Mouse (Mus musculus) hindbrain, embryonic 16.5 days (tissue): ENCODE measurements around the gene Syt2. TPM values are rescaled to one million over a fixed set of nuclear protein-coding genes. Genes with fewer than 3 reads are reported as not detected.

Source experiments
- ATAC-seq: fragments of 200-750 bp; cut with Nextera tagmentation; 2 replicates; pipeline ENCODE4 v1.8.0; 2017; ENCODE audit warnings: moderate TSS enrichment, moderate library complexity
- H3K27ac ChIP-seq: fragments of 300-500 bp; sonication (generic); 2 replicates; pipeline ENCODE4 v1.5.1; 2014; ENCODE audit warnings: low read depth, mild to moderate bottlenecking, control low read depth, low read length, moderate library complexity
- H3K27me3 ChIP-seq: fragments of 300-500 bp; sonication (generic); replicated peaks from 2 replicates; pipeline ENCODE4 v1.6.1; 2014; ENCODE audit warnings: low read length; ENCODE audit not compliant: control insufficient read depth, insufficient read depth
- H3K36me3 ChIP-seq: fragments of 300-500 bp; sonication (generic); 2 replicates; pipeline ENCODE4 v1.6.1; 2014; ENCODE audit warnings: mild to moderate bottlenecking, low read length, moderate library complexity, mixed read lengths; ENCODE audit not compliant: control insufficient read depth, insufficient read depth
- H3K4me1 ChIP-seq: fragments of 300-500 bp; sonication (generic); 2 replicates; pipeline ENCODE4 v1.6.1; 2014; ENCODE audit warnings: low read depth, low read length; ENCODE audit not compliant: control insufficient read depth, insufficient read depth
- H3K4me2 ChIP-seq: fragments of 300-500 bp; sonication (generic); 2 replicates; pipeline ENCODE4 v1.6.1; 2014; ENCODE audit warnings: mild to moderate bottlenecking, low read length, control low read depth, moderate library complexity
- H3K4me3 ChIP-seq: fragments of 300-500 bp; sonication (generic); 2 replicates; pipeline ENCODE4 v1.5.1; 2014; ENCODE audit warnings: mild to moderate bottlenecking, low read length, control low read depth, moderate library complexity
- H3K9ac ChIP-seq: fragments of 300-500 bp; sonication (generic); 2 replicates; pipeline ENCODE4 v1.6.1; 2014; ENCODE audit warnings: low read depth, mild to moderate bottlenecking, control low read depth, low read length, moderate library complexity
- H3K9me3 ChIP-seq: fragments of 300-500 bp; sonication (generic); 2 replicates; pipeline ENCODE4 v1.6.1; 2014; ENCODE audit warnings: mild to moderate bottlenecking, low read length, moderate library complexity; ENCODE audit not compliant: control insufficient read depth
- WGBS: fragments of 180-500 bp; shearing (Covaris S2); extraction: QIAGEN DNeasy Blood & Tissue Kit; methylation state at CpG from one replicate; pipeline ENCODE4 v1.1.7; 2014; 5-methylcytosine and 5-hydroxymethylcytosine counted together
- polyA plus RNA-seq: library from polyadenylated mRNA; unstranded; fragments of >200 nt; fragmentation: Nextera tagmentation; extraction: Ambion mirVana; gene quantifications from 2 replicates; pipeline ENCODE4 v1.2.1, GENCODE M21; 2015

Gene Syt2
- polyA plus RNA-seq, 1 experiment from 2014 or later = 11.9 TPM

GRCm38 (mm10) chr1:134706549-134706948, 60.1 kb downstream of the Syt2 start:
- H3K4me2 ChIP-seq = no peak overlapping the region
- no peak overlapping the region for H3K9ac ChIP-seq
- no peak for ATAC-seq
- no peak overlapping the region for H3K4me3 ChIP-seq
- 65% methylated on average over 2 of the region's 2 CpGs for WGBS
- H3K4me1 ChIP-seq = peaks cover 20% of the 10 kb centered on the region
- H3K27me3 ChIP-seq = peaks cover 9% of the 10 kb centered on the region
- H3K36me3 ChIP-seq = no peaks in the 10 kb centered on the region
- no peak overlapping the region for H3K27ac ChIP-seq
- H3K9me3 ChIP-seq = no peaks in the 10 kb centered on the region

- 76% methylated on average over 3 of the region's 3 CpGs for WGBS
- ATAC-seq = no peak
Measured at GRCm38 (mm10) chr1:134707516-134707915, 61.0 kb downstream of the Syt2 start.

GRCm38 (mm10) chr1:134708274-134708673, 61.8 kb downstream of the Syt2 start:
- H3K27me3 ChIP-seq = peaks cover 9% of the 10 kb centered on the region
- WGBS = 13% methylated on average over 7 of the region's 8 CpGs
- H3K9ac ChIP-seq = peak overlapping the region; percentile 77
- H3K4me3 ChIP-seq = peak overlapping the region; percentile 63
- H3K4me2 ChIP-seq = peak overlapping the region; percentile 99
- ATAC-seq = no peak
- H3K27ac ChIP-seq = no peak overlapping the region
- peaks cover 20% of the 10 kb centered on the region for H3K4me1 ChIP-seq
- H3K9me3 ChIP-seq = no peaks in the 10 kb centered on the region
- H3K36me3 ChIP-seq = no peaks in the 10 kb centered on the region

More at GRCm38 (mm10) chr1:134707516-134707915, 61.0 kb downstream of the Syt2 start:
- H3K27me3 ChIP-seq = peaks cover 9% of the 10 kb centered on the region
- no peak overlapping the region for H3K27ac ChIP-seq
- peaks cover 20% of the 10 kb centered on the region for H3K4me1 ChIP-seq
- no peak overlapping the region for H3K4me2 ChIP-seq
- H3K4me3 ChIP-seq = no peak overlapping the region
- H3K36me3 ChIP-seq = no peaks in the 10 kb centered on the region
- H3K9me3 ChIP-seq = no peaks in the 10 kb centered on the region
- H3K9ac ChIP-seq = no peak overlapping the region

GRCm38 (mm10) chr1:134708801-134709385, 62.4 kb downstream of the Syt2 start:
- under 1% methylated on average over 42 of the region's 46 CpGs for WGBS

GRCm38 (mm10) chr1:134709411-134710306, 63.2 kb downstream of the Syt2 start:
- peak; percentile 24; the same call in 1 of the 2 replicates for ATAC-seq
- no peak overlapping the region for H3K27ac ChIP-seq

More at GRCm38 (mm10) chr1:134708801-134709385, 62.4 kb downstream of the Syt2 start:
- peak overlapping the region; percentile 99 for H3K4me2 ChIP-seq
- peaks cover 9% of the 10 kb centered on the region for H3K27me3 ChIP-seq
- peak overlapping the region; percentile 77 for H3K9ac ChIP-seq
- ATAC-seq = peak; percentile 57
- H3K4me1 ChIP-seq = peaks cover 24% of the 10 kb centered on the region
- peak overlapping the region; percentile 63 for H3K4me3 ChIP-seq
- no peaks in the 10 kb centered on the region for H3K9me3 ChIP-seq
- no peaks in the 10 kb centered on the region for H3K36me3 ChIP-seq
- H3K27ac ChIP-seq = no peak overlapping the region

GRCm38 (mm10) chr1:134711061-134711460, 64.6 kb downstream of the Syt2 start:
- H3K27me3 ChIP-seq = peaks cover 9% of the 10 kb centered on the region
- H3K4me3 ChIP-seq = no peak overlapping the region
- H3K27ac ChIP-seq = no peak overlapping the region
- ATAC-seq = no peak
- no peak overlapping the region for H3K4me2 ChIP-seq
- no peak overlapping the region for H3K9ac ChIP-seq
- 30% methylated on average over 7 of the region's 7 CpGs for WGBS
- H3K36me3 ChIP-seq = no peaks in the 10 kb centered on the region
- peaks cover 21% of the 10 kb centered on the region for H3K4me1 ChIP-seq
- H3K9me3 ChIP-seq = no peaks in the 10 kb centered on the region

More at GRCm38 (mm10) chr1:134709411-134710306, 63.2 kb downstream of the Syt2 start:
- H3K9me3 ChIP-seq = no peaks in the 10 kb centered on the region
- peaks cover 24% of the 10 kb centered on the region for H3K4me1 ChIP-seq
- no peaks in the 10 kb centered on the region for H3K36me3 ChIP-seq
- peak overlapping the region; percentile 99 for H3K4me2 ChIP-seq
- whole genome bisulfite sequencing = 8% methylated on average over 26 of the region's 26 CpGs
- H3K4me3 ChIP-seq = peak overlapping the region; percentile 63
- H3K9ac ChIP-seq = peak overlapping the region; percentile 77
- peaks cover 9% of the 10 kb centered on the region for H3K27me3 ChIP-seq

- Histone ChIP-seq H3K4me1 (peaks cover 21% of the 10 kb centered on the region), H3K4me3 (no peak overlapping the region), H3K4me2 (no peak overlapping the region), H3K36me3 (no peaks in the 10 kb centered on the region), H3K9me3 (no peaks in the 10 kb centered on the region), H3K27ac (no peak overlapping the region), H3K27me3 (peaks cover 4% of the 10 kb centered on the region; the same call in 1 of the 2 replicates), H3K9ac (no peak overlapping the region)
- no peak for ATAC-seq
- 49% methylated on average over 5 of the region's 5 CpGs for WGBS
Measured at GRCm38 (mm10) chr1:134711653-134712052, 65.2 kb downstream of the Syt2 start.

- H3K36me3 ChIP-seq = no peaks in the 10 kb centered on the region
- H3K4me2 ChIP-seq = no peak overlapping the region
- no peak overlapping the region for H3K4me3 ChIP-seq
- H3K9ac ChIP-seq = no peak overlapping the region
- H3K27me3 ChIP-seq = peaks cover 2% of the 10 kb centered on the region; the same call in 1 of the 2 replicates
- ATAC-seq = no peak
- no peak overlapping the region for H3K27ac ChIP-seq
- peaks cover 21% of the 10 kb centered on the region for H3K4me1 ChIP-seq
- H3K9me3 ChIP-seq = no peaks in the 10 kb centered on the region
- WGBS = 73% methylated on average over 9 of the region's 9 CpGs
Measured at GRCm38 (mm10) chr1:134712781-134713299, 66.4 kb downstream of the Syt2 start.
